Mouse (Mus musculus): ENCODE results near the gene Ak1.

Gene Ak1

GRCm38 (mm10) chr2:32655394-32655744, 33.8 kb downstream of the Ak1 start:
- peak; percentile 20 for DNase-seq (ENCODE audit: low read depth)

GRCm38 (mm10) chr2:32655826-32656225, 34.3 kb downstream of the Ak1 start:
- no peak for DNase-seq (ENCODE audit: low read depth)

- DNase-seq (ENCODE audit: low read depth), result no peak
These were observed 37.3 kb downstream of the Ak1 start for GRCm38 (mm10) chr2:32658873-32659272.

GRCm38 (mm10) chr2:32661509-32662107, 40.0 kb downstream of the Ak1 start:
- DNase-seq (ENCODE audit: low read depth), result peak; percentile 43

- DNase-seq (ENCODE audit: low read depth), result no peak
These were observed 40.7 kb downstream of the Ak1 start for GRCm38 (mm10) chr2:32662291-32662690.

GRCm38 (mm10) chr2:32665345-32665744, 43.8 kb downstream of the Ak1 start:
- DNase-seq (ENCODE audit: low read depth), result no peak

- no peak for DNase-seq (ENCODE audit: low read depth)
These were observed 44.3 kb downstream of the Ak1 start for GRCm38 (mm10) chr2:32665853-32666252.

GRCm38 (mm10) chr2:32667775-32668174, 46.2 kb downstream of the Ak1 start:
- no peak for DNase-seq (ENCODE audit: low read depth)

- no peak for DNase-seq (ENCODE audit: low read depth)
These were observed 46.6 kb downstream of the Ak1 start for GRCm38 (mm10) chr2:32668176-32668575.

- no peak for DNase-seq (ENCODE audit: low read depth)
These were observed 48.3 kb downstream of the Ak1 start for GRCm38 (mm10) chr2:32669876-32670275.

- DNase-seq (ENCODE audit: low read depth), result no peak
These were observed 49.6 kb downstream of the Ak1 start for GRCm38 (mm10) chr2:32671147-32671546.

GRCm38 (mm10) chr2:32671907-32672595, 50.5 kb downstream of the Ak1 start:
- DNase-seq (ENCODE audit: low read depth), result no peak

- no peak for DNase-seq (ENCODE audit: low read depth)
These were observed 51.8 kb downstream of the Ak1 start for GRCm38 (mm10) chr2:32673176-32673917.

- DNase-seq (ENCODE audit: low read depth), result no peak
These were observed 55.3 kb downstream of the Ak1 start for GRCm38 (mm10) chr2:32676821-32677220.

GRCm38 (mm10) chr2:32677683-32678082, 56.1 kb downstream of the Ak1 start:
- DNase-seq (ENCODE audit: low read depth), result no peak

GRCm38 (mm10) chr2:32680051-32680451, 58.5 kb downstream of the Ak1 start:
- DNase-seq (ENCODE audit: low read depth), result peak; percentile 94

- DNase-seq (ENCODE audit: low read depth), result no peak
These were observed 59.5 kb downstream of the Ak1 start for GRCm38 (mm10) chr2:32680961-32681650.

GRCm38 (mm10) chr2:32681754-32682153, 60.2 kb downstream of the Ak1 start:
- no peak for DNase-seq (ENCODE audit: low read depth)

GRCm38 (mm10) chr2:32682721-32683417, 61.3 kb downstream of the Ak1 start:
- DNase-seq (ENCODE audit: low read depth), result no peak

- no peak for DNase-seq (ENCODE audit: low read depth)
These were observed 62.1 kb downstream of the Ak1 start for GRCm38 (mm10) chr2:32683701-32684100.

Data from fibroblast of lung, adult 2 months (primary cell).